Mouse (Mus musculus) thymus, adult 2 months (tissue): Measurements from ENCODE around the gene Wbp1l. TPM values are rescaled to one million over a fixed set of nuclear protein-coding genes. Genes with fewer than 3 reads are reported as not detected.

Experiments
- DNase-seq: peaks from one replicate; pipeline ENCODE4 v3.0.0; 2021
- H3K27ac ChIP-seq: fragments of 200-500 bp; 2 replicates; pipeline ENCODE4 v1.5.1; 2012; ENCODE audit warnings: low read length, control low read depth; ENCODE audit not compliant: control insufficient read depth, insufficient read depth
- H3K27me3 ChIP-seq: fragments of 200-500 bp; 2 replicates; pipeline ENCODE4 v1.6.1; 2012; ENCODE audit warnings: mild to moderate bottlenecking, low read length, moderate library complexity, mixed read lengths; ENCODE audit not compliant: control insufficient read depth, insufficient read depth
- H3K36me3 ChIP-seq: fragments of 200-500 bp; 2 replicates; pipeline ENCODE4 v1.6.1; 2012; ENCODE audit warnings: mild to moderate bottlenecking, low read length, moderate library complexity; ENCODE audit not compliant: control insufficient read depth, insufficient read depth
- H3K4me1 ChIP-seq: fragments of 200-500 bp; replicated peaks from 2 replicates; pipeline ENCODE4 v1.6.1; 2012; ENCODE audit warnings: low read length; ENCODE audit not compliant: control insufficient read depth, insufficient read depth
- H3K4me3 ChIP-seq: fragments of 200-500 bp; 2 replicates; pipeline ENCODE4 v1.5.1; 2012; ENCODE audit warnings: mild to moderate bottlenecking, low read length, control low read depth, moderate library complexity; ENCODE audit not compliant: control insufficient read depth, insufficient read depth
- CTCF ChIP-seq: fragments of 200-500 bp; IDR thresholded peaks from 2 replicates; pipeline ENCODE4 v1.5.1; 2012; ENCODE audit warnings: mild to moderate bottlenecking, control low read depth, low read length, moderate library complexity, borderline replicate concordance; ENCODE audit not compliant: control insufficient read depth, poor library complexity, insufficient read depth; ENCODE audit errors: extremely low read depth
- POLR2A ChIP-seq: fragments of 200-500 bp; IDR thresholded peaks from 2 replicates; pipeline ENCODE4 v1.6.1; 2012; ENCODE audit warnings: mild to moderate bottlenecking, low read length, control low read depth, moderate library complexity; ENCODE audit not compliant: control insufficient read depth, poor library complexity, insufficient read depth; ENCODE audit errors: extremely low read depth
- WGBS: fragments of 180-500 bp; shearing (Covaris S2); methylation state at CpG from one replicate; pipeline ENCODE4 v1.1.7; 2018; 5-methylcytosine and 5-hydroxymethylcytosine counted together
- polyA plus RNA-seq: library from polyadenylated mRNA; depleted of rRNA; stranded (reverse); fragments of >200 nt; gene quantifications from 2 replicates; pipeline ENCODE4 v1.2.3, GENCODE M21; 2012

The Wbp1l gene
- polyA plus RNA-seq, 1 experiment, result 77.0 TPM

DNA sequence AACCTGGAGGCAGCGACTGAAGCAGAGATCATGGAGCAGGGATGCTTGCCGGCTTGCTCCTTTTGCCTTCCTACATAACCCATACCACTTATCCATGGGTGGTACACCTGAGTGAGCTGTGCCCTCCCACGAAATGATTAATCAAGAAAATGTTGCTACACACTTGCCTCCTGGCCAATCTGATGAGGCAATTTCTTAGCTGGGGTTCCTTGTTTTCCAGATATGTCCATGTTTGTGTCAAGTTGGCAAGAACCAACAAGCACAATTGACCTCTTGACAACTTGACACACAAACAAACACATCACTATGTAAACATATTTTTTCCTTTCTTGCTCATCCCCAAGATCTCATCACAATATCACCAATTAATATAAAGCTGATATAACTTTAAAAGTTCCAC lies 76.8 kb downstream of the Wbp1l start:
- Histone ChIP-seq H3K36me3 (no peaks in the 10 kb centered on the region), H3K27me3 (no peaks in the 10 kb centered on the region; the same call in 1 of the 2 replicates), H3K4me1 (no peaks in the 10 kb centered on the region), H3K27ac (no peak overlapping the region), H3K4me3 (no peak overlapping the region)
- no peak for DNase-seq
- 92% methylated on average over 3 of the region's 3 CpGs for WGBS
- TF ChIP-seq CTCF (no peak), POLR2A (no peak)

DNA sequence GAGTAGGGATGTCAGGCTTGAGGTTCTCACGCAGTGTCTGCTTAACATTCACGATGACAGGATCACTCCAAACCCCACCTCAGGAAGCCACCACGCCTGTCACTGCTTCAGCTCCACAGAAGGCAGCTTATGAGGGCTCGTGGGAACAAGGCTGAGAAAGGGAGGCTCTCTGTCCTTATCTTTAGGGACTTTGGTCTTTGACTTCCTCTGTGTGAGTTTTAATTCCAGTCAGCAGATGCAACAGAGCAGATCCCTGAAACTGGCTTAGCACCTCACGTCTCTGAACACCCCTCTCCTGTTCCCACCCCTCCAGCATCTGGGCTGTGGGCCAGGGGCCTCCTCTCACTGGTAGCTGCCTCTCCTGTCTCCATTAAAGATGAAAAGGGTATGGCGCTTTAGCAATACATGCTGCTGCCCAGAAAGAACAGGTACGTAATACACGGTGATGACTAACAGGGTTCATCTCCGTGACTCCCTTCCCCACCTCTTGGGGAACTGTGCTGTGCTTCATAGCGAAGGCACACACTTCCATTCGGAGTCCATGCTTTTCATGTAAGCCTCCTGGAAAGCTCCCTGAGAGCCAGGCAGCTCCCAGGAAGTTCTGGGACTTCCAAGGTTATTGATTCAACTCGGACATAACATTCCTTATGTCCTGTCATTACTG lies 81.0 kb downstream of the Wbp1l start:
- H3K27me3 ChIP-seq, result no peaks in the 10 kb centered on the region
- H3K27ac ChIP-seq, result no peak overlapping the region
- DNase-seq, result no peak
- H3K36me3 ChIP-seq, result no peaks in the 10 kb centered on the region
- H3K4me1 ChIP-seq, result no peaks in the 10 kb centered on the region
- 65% methylated on average over 12 of the region's 12 CpGs for WGBS
- TF ChIP-seq CTCF, result no peak
- TF ChIP-seq POLR2A, result no peak
- H3K4me3 ChIP-seq, result no peak overlapping the region

DNA sequence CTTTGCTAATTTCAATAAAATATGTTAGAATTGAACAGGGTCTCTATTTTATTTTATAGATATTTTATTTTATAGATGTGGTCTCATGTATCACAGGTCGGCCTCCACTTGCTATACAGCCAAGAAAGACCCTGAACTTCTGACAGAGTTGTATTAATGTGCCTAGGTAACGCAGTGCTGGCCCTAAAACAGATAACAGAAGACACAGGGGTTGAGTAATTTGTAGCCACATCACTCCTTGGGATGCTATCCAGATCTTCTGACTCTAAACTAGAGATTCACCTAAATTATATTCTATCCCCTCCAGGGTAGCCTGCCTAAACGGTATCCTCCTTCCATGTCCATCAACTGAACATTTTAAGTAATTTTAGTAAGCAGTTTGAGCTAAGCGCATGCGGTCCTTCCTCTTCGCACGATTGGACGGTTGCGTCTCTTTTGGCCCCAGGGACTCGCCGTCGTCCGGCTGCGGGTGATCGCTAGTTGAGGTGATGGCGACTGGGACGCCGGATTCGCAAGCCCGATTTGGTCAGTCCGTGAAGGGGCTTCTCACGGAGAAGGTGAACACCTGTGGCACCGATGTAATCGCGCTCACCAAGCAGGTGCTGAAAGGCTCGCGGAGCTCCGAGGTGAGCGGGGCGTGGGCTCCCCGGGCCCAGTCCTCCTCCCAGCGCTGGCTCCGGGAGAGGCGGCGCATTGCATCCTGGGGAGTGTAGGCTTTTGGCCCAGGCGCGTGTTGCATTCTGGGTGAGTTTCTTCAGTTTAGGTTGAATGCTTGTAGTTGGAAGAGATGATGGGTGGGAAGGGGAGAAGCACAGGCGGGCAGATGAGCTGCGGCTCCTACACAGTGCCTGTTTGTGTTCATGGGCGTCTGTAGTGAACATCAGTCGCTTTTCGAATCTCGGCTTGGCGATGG lies 90.8 kb downstream of the Wbp1l start, which contains the start of gene Borcs7:
TSS of gene Borcs7 (plus strand) at position 447 of the 913 bp plus-strand sequence.
- DNase-seq, result peak; percentile 91
- Histone ChIP-seq H3K4me3 (peak within 1 kb of the TSS; percentile 62), H3K27ac (no peak within 1 kb of the TSS), H3K36me3 (no peaks in the 10 kb centered on the region), H3K4me1 (peaks cover 5% of the 10 kb centered on the region), H3K27me3 (no peaks in the 10 kb centered on the region)
- WGBS, result 4% methylated on average over 44 of the region's 44 CpGs
- TF ChIP-seq CTCF, result peak; percentile 40; the same call in 1 of the 2 replicates
- TF ChIP-seq POLR2A, result peak; percentile 60; the same call in 1 of the 2 replicates

DNA sequence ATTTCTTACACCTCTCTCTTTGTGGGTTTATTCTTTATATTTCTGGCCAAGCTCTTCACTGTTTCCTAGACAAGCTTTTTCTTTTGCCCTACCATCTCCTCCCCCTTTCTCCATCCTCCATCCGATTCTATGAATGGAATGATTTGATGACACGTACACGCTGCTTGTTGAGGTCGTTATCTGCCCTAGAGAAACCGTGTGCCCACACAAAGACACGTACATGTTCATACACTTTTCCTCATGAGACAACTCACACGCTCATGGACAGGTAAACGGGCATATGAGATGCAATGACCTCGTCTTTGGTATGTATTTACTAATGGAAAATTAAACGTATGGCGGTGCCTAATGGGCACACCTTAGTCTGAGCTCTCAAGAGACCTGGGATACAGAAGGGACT lies 91.5 kb downstream of the Wbp1l start:
- H3K36me3 ChIP-seq, result no peaks in the 10 kb centered on the region
- no peaks in the 10 kb centered on the region for H3K27me3 ChIP-seq
- H3K27ac ChIP-seq, result no peak overlapping the region
- TF ChIP-seq CTCF (no peak), POLR2A (no peak)
- peaks cover 5% of the 10 kb centered on the region for H3K4me1 ChIP-seq
- no peak for DNase-seq
- peak overlapping the region; percentile 62 for H3K4me3 ChIP-seq
- WGBS, result 86% methylated on average over 11 of the region's 11 CpGs

DNA sequence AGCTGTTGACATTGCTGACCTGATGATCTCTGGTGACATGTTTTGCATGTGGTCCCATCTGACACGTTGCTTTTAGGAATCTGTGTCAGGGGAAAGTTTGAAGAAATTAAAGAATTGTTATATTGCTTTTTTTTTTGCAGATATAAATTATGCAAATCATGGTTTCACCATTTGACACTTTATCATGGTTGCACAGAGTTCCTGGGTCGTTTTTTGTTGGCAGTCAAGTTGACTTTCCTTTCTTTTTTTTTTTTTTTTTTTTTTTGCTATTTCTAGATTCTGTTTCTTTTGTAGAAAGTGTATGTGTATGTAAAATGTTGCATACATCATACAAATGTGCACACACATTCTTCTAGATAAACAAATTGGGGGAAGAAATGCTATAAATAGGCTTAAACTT lies 92.2 kb downstream of the Wbp1l start:
- no peak overlapping the region for H3K4me3 ChIP-seq
- no peak overlapping the region for H3K27ac ChIP-seq
- peaks cover 5% of the 10 kb centered on the region for H3K4me1 ChIP-seq
- no peak for TF ChIP-seq CTCF
- no peak for TF ChIP-seq POLR2A
- WGBS, result 55% methylated on average over 2 of the region's 2 CpGs
- no peak for DNase-seq
- H3K36me3 ChIP-seq, result no peaks in the 10 kb centered on the region
- no peaks in the 10 kb centered on the region for H3K27me3 ChIP-seq

DNA sequence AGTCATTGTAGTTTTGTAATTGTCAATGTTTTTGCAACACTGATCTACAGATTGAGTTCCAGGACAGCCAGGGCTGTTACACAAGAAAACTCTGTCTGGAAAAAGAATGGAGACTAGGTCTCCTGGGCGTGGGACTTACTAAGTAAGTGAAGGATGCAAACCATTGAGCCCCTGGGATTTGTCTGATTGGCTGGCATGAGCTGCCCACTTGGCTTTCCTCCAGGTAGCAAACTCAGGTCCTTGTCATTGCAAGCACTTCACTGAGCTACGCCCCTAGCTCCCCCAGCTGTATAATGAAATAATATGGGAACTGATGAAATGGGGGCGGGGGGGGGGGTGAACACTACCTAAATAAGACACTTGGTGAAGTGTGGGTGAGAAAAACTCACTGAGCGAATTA lies 94.3 kb downstream of the Wbp1l start:
- TF ChIP-seq POLR2A, result no peak
- no peak for TF ChIP-seq CTCF
- Histone ChIP-seq H3K27ac (no peak overlapping the region), H3K4me3 (no peak overlapping the region), H3K36me3 (no peaks in the 10 kb centered on the region), H3K4me1 (peaks cover 9% of the 10 kb centered on the region), H3K27me3 (no peaks in the 10 kb centered on the region)
- 98% methylated on average over 4 of the region's 4 CpGs for WGBS
- no peak for DNase-seq
